Mouse (Mus musculus) R1 (cell line): Measurements from ENCODE around the gene Inpp5d.

Experiments used
- DNase-seq: peaks from one replicate; pipeline ENCODE4 v3.0.0-alpha.2; 2018; ENCODE audit warnings: low read depth, low spot score

The Inpp5d gene

GRCm38 (mm10) chr1:87769263-87769662, 149.2 kb downstream of the Inpp5d start:
- DNase-seq, result no peak
